Mouse (Mus musculus) left cerebral cortex, postnatal 4 days (tissue): ENCODE data around the gene Commd4. TPM values are rescaled to one million over a fixed set of nuclear protein-coding genes. Genes with fewer than 3 reads are reported as not detected.
"Not testable (repeated sequence)": the region's sequence is repeated elsewhere in the genome, so short reads cannot be mapped to it uniquely, and the experiment has no call there.

ENCODE experiments used
- DNase-seq: peaks from one replicate; pipeline ENCODE4 v3.0.0-alpha.2; 2022
- intact Hi-C: fragments of 180-260 bp; cut with DNase I; formaldehyde crosslinking; loops from one replicate; pipeline ENCODE4 v1.15.1; 2025
- total RNA-seq, 2 experiments: library from RNA; stranded (reverse); gene quantifications; 2 replicates each; pipeline ENCODE4 v1.2.3; 2021

Commd4 gene
- total RNA-seq, result 100 to 1,000 TPM in 1 of 2 experiments, 10 to 100 TPM in 1; 99.8 to 101 TPM

DNA sequence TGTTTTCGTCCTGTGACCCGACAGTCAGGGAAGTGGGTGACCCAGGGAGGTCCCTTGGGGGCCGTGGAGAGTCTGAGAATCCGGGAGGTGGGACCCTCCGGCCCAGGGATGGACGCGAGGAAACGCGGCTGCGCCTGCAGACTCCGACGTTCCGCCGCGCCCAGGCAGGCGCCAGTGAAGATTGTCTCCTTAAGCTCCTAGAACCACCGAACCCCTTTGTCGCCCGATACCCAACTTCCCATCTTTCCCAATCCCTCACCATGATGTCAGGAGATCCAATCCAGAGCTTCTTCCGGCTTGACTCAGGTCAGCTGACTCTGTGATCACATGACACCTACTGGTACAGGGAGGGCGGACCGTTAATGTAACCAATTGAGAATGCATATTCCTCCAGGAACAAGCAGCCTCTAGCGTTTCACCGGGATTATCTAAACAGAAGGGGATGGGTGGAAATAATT lies at the start of gene Commd4:
TSS of gene Commd4 (minus strand) at position 319 of the 458 bp plus-strand sequence.
- peak; percentile 97 for DNase-seq
- intact Hi-C loops, result no loop called here

DNA sequence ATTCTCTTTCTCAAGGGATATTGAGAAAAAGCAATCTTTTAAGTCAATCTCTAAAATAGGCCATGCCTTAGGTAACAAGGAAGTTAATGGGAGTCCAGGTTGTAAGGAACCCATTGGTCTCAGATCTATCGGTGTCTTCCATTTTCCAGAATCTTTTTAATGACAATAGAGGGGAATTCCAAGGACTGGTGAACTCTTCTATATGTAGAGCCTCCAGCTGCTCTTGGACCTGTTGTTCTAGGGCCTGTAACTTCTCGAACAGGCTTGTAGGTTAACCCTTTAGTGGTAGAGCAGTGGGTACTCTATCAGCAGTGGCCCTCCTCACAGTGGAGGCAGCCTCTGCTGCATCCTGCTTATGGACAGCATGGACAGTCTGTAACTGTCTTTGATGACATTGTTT lies 48.8 kb upstream of the Commd4 start:
- intact Hi-C loops, result no loop called here
- no peak for DNase-seq

DNA sequence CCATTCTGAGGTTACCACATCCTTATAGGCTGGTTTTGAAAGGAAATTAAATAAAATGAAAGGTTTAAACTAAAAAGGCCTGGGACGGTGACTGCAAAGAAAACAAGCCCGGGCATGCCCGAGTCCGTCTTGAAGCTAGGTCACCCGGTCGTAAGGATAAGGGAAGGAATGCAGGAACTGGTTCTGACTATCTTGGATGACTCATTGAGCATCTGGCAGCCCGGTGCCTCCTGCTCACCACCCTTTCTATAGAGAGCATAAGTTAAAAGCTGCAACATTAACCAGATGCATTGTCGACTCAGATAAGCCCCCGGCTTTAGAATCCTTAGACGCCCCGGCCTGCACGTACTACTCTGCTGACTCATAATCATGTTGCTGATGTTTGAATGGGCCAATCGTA lies 45.4 kb upstream of the Commd4 start:
- intact Hi-C loops, DNase-seq: not testable (repeated sequence)

DNA sequence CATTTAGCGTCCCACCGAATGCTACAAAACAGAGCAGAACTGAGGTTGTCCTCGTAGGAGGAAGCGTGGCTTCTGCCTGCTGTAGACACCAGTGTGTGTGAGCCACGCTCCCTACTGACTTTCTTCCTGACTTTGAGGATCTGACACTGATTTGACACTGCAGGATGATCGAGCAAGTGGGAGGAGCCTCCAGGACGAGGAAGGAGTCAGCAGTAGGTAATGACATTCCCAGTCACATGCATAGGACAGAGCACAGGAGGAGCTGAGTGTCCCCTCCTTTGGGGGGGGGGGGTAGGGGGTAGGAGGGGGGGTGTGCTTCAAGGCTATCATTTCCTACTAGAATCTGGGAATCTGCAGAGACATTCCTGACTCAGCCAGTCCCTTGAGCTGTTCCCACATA lies 44.9 kb upstream of the Commd4 start:
- intact Hi-C loops, result no loop called here
- no peak for DNase-seq

DNA sequence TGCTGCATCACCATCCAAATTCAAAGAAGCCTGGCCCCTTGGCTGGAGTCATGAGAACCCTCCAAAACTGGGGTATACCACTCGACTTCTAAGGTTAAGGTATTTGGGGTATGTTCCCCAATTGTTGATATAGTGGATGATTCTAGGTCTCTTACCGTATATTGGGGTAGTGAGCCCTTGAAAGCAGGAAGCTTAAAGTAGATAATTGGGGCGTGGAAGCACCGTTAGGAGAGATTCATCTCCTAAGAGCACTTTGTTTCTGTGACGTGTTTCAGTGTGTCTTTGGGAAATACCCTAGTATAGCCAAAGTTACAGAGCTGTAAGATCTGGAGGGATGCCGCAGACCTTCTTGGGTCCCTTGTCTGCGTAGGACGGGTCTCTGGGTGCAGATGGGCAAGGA lies 39.3 kb upstream of the Commd4 start:
- no peak for DNase-seq
- intact Hi-C loops, result no loop called here

DNA sequence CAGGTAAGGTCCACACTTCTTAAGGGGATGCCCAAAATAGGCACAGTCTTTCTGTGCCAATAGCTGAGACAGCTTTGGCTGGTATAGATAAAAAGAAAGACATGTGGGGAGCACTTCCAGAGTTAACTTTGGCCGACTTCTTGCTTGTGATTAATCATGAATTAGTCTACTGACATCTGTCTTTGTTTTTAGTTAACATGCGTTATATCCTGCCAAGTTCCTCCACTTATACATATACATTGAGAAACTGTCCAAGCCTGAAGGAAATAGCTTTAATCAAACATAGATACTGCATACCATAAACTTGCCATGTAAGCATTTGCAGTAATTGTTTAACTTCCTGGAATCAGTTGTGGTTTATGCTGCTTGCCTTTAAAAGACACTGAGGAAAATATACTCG lies 38.6 kb upstream of the Commd4 start:
- no peak for DNase-seq
- intact Hi-C loops, result no loop called here

DNA sequence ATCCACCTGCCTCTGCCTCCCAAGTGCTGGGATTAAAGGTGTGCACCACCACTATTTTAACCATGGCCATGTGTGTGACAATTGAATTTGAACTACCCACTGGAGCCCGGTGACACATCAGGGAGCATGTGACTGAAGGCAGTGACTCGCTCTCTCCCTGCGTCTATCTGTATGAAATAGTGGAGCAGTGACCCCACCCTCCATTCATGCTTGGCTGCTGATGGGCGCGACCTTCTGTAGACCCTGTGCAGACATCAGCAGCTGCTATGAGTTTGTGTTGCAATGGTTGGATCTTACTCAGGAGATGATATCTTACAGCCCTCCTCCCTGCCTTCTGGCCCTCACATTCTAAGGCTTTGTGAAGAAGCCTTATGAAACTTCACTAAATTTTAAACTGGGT lies 10.3 kb upstream of the Commd4 start:
- no peak for DNase-seq
- intact Hi-C loops, result no loop called here

DNA sequence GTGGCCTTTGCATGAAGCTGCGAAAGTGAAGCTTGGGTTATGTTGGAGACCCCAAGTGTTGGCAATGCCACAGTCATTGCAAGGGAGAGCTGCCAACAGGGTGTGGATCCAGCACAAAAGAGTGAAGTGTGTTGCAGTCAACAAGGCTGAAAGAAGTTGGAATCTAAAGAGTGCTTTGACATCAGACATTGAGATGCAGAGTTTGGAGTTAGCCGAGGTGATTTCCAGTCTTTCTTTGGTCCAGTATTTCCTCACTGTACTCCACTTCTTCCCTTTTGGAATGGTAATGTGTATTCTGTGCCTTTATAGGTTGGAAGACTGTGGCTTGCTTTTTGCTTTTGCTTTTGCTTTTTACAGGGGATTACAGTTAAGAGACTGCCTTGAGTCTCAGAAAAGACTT lies 8.0 kb upstream of the Commd4 start:
- DNase-seq, result no peak
- intact Hi-C loops, result no loop called here

DNA sequence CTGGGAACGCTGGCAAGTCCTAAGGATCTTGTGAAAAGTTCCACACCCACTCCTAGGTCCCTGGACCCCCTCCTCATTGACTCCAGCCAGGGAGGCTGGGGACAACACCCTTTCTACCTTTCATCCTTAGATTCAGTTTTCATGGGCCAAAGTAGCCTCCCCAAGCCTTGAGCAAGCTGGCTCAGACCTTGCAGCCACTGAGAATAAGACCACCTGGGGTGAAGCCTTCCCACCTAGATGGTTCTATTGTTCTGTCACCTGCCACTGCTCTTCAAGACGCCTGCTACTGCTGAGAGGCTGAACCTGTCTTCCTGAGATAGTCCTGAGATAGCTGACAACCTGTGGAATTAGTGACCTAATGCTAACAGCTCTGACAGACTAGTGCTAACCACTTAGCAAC lies 5.0 kb upstream of the Commd4 start:
- no peak for DNase-seq
- intact Hi-C loops, result no loop called here

DNA sequence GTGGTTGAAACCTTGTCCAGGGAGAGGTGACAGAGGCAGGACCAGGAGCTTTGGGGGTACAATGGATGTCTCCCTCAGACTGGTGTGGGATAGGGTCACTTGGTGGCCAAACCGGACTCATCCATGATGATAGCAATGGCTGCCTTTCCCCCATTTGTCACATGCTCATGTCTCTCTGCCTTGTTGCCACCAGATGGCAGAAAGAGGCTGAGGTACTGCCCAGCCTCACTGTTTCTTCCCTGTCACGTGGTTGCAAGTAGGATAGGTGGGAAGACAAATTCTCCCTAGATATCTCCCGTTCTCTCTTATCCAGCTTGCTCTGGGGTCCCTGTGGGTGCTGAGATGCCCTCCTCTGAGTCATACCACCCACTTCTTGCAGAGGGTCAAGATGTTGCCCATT lies 4.4 kb upstream of the Commd4 start:
- no peak for DNase-seq
- intact Hi-C loops, result no loop called here

DNA sequence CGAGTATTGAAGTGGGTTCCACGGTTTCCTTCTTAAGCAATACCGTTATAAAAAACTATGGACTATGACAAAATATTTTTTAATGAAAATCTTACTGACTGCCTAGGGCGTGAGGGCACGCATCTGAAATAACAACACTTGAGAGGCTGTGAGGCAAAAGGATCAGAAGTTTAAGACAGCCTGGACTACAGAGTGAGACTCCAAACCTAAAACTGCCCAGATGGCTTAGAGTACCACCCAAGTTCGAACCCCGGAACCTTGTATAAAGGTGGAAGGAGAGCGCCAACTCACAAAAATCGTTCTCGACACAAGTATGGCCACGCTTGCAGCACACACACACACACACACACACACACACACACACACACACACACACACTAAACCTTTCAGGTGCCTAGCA lies 375 bp upstream of the Commd4 start:
- DNase-seq, result no peak

DNA sequence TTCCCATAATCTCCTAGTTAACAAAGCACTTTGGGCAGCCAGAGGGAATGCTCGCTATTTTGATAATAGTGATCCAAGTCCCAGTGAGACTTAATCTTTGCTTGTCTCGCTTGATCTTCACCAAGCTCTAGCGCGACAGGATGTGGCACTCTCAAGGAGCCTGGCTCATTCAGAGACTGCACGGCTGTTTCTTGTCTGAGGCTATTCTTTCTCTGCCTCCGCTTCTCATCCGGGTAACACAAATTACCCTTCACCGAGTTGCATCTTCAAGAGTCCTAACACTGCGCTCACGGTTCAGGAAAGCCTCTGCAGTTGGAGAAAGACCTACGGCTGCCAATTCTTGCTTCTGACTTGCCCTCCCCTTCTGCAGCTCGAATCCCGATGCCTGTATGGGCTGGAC lies 632 bp downstream of the Commd4 start:
- no peak for DNase-seq
- intact Hi-C loops, result no loop called here

More for the DNA sequence above, 375 bp upstream of the Commd4 start:
- intact Hi-C loops, result no loop called here

DNA sequence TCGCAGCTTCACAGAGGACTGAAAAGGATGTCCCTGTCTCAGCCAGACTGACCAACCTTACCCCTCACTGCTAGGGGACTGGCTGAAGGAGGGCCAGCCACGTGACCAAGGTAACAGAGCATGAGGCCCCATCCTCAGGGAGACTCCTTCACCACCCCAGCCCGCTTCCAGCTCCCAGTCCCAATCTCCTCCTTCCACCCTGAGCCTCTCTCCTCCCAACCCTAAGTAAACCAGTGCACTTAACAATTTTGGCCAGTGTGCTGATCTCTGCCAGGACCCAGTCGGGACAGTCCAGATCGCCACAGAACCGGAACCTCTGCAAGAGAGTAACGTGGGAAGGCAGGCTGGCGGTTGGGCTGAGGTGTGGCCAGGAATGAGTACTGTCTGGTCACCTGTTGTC lies 1.3 kb downstream of the Commd4 start:
- no peak for DNase-seq
- intact Hi-C loops, result no loop called here

DNA sequence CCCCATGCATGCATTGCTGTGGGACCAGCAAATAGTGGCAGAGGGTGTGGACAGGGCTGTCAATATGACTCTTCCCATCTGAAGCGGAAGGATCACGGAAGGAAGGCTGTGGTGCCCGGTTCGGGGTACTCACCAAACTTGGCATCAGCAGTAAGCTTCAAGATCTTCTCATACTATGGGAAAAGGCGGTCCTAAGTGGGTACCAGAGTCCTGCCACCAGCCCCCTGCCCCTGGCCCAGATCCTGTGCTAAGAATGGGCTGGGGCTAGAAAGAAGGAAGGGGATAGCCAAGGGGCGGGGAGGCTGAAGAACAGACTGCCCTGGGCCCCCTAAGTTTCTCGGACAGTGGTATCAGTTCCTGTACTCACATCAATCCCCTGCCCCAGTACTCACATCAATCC lies 1.7 kb downstream of the Commd4 start:
- intact Hi-C loops, result no loop called here
- DNase-seq, result no peak

DNA sequence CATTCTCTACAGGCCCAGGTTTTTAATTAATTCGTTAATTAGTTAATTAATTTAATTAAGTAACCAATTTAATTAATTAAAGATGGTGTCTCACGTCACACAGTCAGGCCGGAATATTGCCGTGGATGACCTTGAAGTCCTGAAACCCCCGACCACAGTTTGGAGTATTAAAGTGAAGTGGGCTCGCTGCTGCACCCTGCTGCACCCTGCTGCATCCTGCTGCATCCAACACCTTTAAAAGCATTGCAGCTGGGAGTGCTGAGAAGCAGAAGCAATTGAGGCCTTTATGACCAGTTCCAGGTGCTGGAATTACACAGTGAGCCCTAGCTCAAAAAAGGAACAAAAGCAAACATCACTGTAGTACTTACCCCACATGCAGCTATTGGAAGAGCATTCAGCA lies 5.8 kb downstream of the Commd4 start:
- intact Hi-C loops, result no loop called here
- no peak for DNase-seq

DNA sequence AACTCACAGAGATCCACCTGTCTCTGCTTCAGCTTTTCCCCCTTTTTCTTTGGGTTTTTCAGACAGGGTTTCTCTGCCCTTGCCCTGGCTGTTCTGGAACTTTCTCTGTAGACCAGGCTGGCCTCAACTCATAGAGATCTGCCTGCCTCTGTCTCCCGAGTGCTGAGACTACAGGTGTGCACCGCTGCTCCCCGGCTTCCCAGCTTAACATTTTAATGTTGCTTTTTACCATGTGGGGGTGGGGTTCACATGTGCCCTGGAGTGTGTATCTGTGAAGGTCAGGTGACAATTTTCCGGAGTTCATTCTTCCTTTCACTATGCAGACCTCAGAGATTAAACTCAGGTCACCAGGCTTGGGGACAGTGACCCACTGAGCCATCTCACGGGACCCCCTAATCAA lies 7.9 kb downstream of the Commd4 start:
- DNase-seq, result no peak
- intact Hi-C loops, result no loop called here

DNA sequence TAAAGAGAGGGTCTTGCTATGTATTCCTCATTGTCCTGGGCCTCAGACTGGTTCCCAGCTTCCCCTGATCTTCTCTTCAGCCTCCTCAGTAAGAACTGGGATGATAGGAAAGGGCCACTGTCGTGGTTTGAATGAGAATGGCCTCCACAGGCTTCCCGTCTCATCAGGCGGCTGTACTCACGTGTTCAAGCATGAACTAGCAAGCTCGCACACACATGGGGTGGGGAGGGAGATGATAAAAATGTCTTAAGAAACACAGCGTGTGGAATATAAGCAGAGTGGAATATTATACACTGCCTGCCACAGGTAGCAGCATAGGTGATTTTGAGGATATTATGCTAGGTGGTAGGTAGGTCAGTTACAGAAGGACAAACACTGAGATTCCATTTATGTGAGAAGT lies 9.1 kb downstream of the Commd4 start:
- intact Hi-C loops, result no loop called here
- DNase-seq, result no peak

DNA sequence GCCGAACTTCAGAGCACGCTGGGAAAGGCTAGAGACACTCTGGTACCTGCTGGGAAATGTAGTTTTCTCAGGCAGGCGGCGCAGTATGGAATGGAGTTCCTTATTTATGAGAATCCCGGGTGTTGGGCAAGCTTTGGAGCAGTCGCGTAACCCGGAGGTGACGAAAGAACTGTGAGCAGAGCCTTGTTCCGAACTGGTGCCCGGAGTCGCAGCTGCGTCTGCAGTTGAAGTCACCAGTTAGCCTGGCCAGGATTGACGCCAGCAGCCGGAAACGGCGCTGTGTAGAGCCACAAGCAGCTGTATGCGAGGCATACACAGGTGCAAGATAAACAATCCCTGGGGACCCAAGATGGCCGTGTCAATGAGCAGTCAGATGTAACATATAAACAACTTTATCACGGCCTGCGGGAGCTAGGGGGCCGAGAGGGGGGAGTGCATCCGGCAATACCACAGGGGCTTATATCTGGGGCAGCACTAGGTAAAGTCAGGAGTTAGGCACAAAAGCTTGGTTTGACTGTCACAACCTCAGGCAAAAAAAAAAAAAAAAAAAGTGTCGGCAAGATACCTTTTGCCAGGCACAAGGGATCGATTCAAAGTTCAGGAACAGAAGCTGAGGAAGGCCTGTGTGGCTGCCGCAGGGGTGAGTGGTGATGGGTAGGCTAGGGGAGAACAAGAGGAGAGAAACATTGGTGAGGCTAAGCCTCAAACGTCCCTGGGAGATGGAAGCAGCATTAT lies 9.8 kb downstream of the Commd4 start, which contains the start of gene Neil1:
TSS of gene Neil1 (minus strand) at position 162 of the 735 bp plus-strand sequence.
- intact Hi-C loops, result no loop called here
- peak; percentile 82 for DNase-seq

DNA sequence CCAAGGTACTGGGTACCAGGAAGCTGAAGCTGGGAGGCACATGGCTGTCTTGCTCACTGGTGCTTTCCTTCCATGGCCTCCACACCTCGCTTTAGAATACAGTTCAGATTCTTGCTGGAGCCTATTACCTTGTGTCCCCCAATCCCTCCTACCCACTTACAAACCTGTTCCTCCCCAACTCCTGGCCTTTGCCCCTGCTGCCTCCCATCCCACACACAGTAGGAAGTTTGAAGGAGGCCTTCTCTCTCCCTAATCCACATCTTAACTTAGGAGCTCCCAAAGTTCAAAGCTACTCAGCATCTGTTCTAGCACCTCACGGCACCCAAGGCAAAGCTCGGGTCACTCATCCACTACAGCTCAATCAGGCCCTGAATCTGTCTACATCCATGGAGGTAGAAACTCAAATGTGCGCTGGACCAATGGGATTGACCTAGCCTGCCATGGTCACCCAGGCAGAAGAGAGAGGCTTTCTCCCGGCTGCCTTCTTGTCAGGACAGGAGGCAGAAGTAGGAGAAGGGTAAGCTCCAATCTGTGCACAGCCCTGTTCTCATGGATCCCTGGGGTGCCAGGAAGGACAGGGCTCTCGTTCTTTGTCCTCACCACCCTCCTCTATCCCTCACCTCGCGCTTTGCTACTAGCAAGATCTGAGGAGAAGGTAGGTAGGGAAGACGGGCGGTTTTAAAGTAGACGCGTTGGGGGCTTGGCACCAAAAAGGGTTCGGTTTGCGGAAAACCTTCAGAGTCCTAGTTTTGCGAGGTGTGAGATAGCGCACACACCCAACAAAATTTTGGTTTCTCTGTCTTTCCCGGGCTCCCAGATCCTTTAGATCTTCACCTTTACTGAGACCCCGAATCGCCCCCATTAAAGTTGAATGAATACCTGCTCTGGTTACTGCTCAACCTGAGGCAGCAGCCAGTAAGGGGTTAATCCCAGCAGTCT lies 10.7 kb downstream of the Commd4 start:
- no peak for DNase-seq
- intact Hi-C loops, result no loop called here

DNA sequence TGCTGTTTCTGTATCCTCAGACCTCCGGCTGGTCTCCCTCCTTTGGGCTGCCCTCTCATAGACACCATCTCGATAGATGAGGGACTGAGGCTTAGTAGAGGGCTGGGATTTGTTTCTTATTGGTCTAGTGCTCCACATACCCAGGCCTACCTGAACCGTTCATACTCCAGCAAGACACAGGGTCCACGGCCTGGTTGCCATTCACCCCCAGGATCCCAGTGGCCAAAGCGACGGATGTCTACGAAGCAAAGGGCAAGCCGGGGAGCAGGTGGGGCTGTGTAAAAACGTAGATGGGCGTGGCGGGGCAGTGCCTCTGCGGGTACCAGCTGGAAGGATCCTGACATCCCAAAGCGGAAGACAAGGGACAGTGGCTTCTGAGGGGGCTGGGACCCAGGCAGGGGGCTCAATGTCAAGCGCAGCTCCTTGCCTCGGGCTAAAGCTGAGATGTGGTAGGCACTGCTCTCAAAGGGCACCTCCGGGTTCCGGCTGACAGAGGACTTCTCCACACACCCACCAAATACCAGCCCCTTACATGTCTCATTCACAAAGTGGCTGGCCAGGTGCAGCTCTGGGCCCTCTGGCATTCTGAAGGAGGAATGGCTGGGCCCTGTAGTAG lies 11.6 kb downstream of the Commd4 start:
- DNase-seq, result no peak
- intact Hi-C loops, result no loop called here

DNA sequence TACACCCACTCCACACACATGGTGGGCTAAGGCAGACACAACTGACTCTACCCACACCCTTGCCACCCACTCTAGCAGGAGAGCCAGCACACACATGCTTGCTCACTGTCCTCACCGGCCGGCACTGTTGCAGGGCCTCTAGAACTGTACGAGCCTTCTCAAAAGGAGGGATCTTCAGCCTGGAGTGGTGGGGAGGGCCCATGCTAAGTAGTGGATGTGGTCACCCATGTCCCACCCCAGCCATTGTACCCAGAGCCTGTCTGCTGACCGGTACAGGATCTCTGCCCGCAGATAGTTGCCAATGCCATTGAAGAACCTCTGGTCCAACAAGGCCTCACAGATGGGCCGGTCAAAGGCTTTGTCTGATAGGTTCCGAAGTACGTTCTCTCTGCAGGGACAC lies 13.3 kb downstream of the Commd4 start:
- intact Hi-C loops, result no loop called here
- no peak for DNase-seq
